Mouse (Mus musculus) heart, embryonic 14.5 days (tissue): Measurements from ENCODE around the gene Slc35g2. TPM values are rescaled to one million over a fixed set of nuclear protein-coding genes. Genes with fewer than 3 reads are reported as not detected.
A peak's percentile ranks its signal among the peaks of the same experiment; 100 is the strongest.

Experiments
- ATAC-seq: fragments of 200-750 bp; cut with Nextera tagmentation; 2 replicates; pipeline ENCODE4 v1.8.0; 2017; ENCODE audit warnings: low read depth, moderate TSS enrichment; ENCODE audit not compliant: insufficient number of reproducible peaks, insufficient read depth, low FRiP score
- H3K27ac ChIP-seq, 2 experiments: fragments of 200-500 bp in 1 of 2; fragments of 300-500 bp in 1 of 2; sonication (generic) in 1 of 2; replicated peaks in 1 of 2; 2 replicates each; pipeline ENCODE4 v1.5.1; 2012 to 2014; ENCODE audit warnings: low read depth in 2 of 2, low read length in 2 of 2, control low read depth in 1 of 2, mild to moderate bottlenecking in 1 of 2, mixed read lengths in 1 of 2; ENCODE audit not compliant: control insufficient read depth in 1 of 2, insufficient read depth in 1 of 2
- H3K27me3 ChIP-seq: fragments of 300-500 bp; sonication (generic); 2 replicates; pipeline ENCODE4 v1.6.1; 2014; ENCODE audit warnings: mild to moderate bottlenecking, low read length, control low read depth; ENCODE audit not compliant: control insufficient read depth, insufficient read depth
- H3K36me3 ChIP-seq: fragments of 300-500 bp; sonication (generic); 2 replicates; pipeline ENCODE4 v1.6.1; 2014; ENCODE audit warnings: mild to moderate bottlenecking, control low read depth, low read length, mixed read lengths; ENCODE audit not compliant: control insufficient read depth, insufficient read depth
- H3K4me1 ChIP-seq, 2 experiments: fragments of 200-500 bp in 1 of 2; fragments of 300-500 bp in 1 of 2; sonication (generic) in 1 of 2; 2 replicates each; pipeline ENCODE4 v1.6.1; 2012 to 2014; ENCODE audit warnings: low read length in 2 of 2, control low read depth in 1 of 2, mixed read lengths in 1 of 2; ENCODE audit not compliant: control insufficient read depth in 2 of 2, insufficient read depth in 2 of 2
- H3K4me2 ChIP-seq: fragments of 300-500 bp; sonication (generic); 2 replicates; pipeline ENCODE4 v1.6.1; 2014; ENCODE audit warnings: mild to moderate bottlenecking, low read length
- H3K4me3 ChIP-seq, 2 experiments: fragments of 200-500 bp in 1 of 2; fragments of 300-500 bp in 1 of 2; sonication (generic) in 1 of 2; 2 replicates each; pipeline ENCODE4 v1.5.1; 2012 to 2014; ENCODE audit warnings: low read length in 2 of 2, mild to moderate bottlenecking in 2 of 2, control low read depth in 1 of 2, low read depth in 1 of 2, moderate library complexity in 1 of 2; ENCODE audit not compliant: control insufficient read depth in 1 of 2, insufficient read depth in 1 of 2
- H3K9ac ChIP-seq: fragments of 300-500 bp; sonication (generic); 2 replicates; pipeline ENCODE4 v1.6.1; 2014; ENCODE audit warnings: mild to moderate bottlenecking, low read length
- H3K9me3 ChIP-seq: fragments of 300-500 bp; sonication (generic); 2 replicates; pipeline ENCODE4 v1.6.1; 2016; ENCODE audit warnings: low read length, control low read depth; ENCODE audit not compliant: control insufficient read depth
- WGBS: fragments of 180-500 bp; shearing (Covaris S2); extraction: QIAGEN DNeasy Blood & Tissue Kit; methylation state at CpG from one replicate; pipeline ENCODE4 v1.1.7; 2014; 5-methylcytosine and 5-hydroxymethylcytosine counted together
- polyA plus RNA-seq: library from polyadenylated mRNA; unstranded; fragments of >200 nt; fragmentation: Nextera tagmentation; extraction: Ambion mirVana; gene quantifications from 2 replicates; pipeline ENCODE4 v1.2.1, GENCODE M21; 2014

Gene Slc35g2
- 10.3 and 11.0 TPM in 2 replicates for polyA plus RNA-seq

DNA sequence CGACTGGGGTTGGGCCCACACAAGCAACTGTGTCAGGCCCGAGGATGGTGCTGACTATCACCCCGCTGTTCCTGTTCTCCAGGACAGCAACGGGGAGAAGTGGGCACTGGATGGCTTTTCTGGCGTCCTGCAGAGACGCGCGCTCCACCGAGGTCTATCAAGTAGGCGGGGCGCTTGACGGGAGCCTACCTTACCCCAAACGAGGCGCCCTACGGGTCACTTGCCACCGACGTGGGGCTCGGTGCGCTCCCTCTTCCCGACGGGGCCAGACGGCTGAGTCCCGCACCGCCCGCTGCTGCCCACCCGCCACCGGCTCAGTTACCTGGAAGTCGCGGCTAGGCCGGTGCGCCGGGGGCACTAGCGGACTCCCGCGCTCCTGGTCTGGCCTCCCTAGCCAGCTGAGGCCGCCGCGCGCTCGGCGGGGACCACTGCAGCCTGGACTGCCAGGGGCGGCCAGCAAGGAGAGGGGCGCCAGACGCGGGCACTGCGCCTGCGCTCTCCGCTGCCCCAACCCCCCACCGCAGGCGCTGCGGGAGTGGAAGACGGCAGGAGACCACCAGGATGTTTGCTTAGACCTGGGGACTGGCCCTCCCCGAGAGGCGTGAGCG, at the start of gene Slc35g2:
Gene Slc35g2 (minus strand): TSS at position 465 of the 608 bp plus-strand sequence.
- peak within 1 kb of the TSS; percentile 84 for H3K4me2 ChIP-seq
- 0 out of 4 replicates have a peak, but pooled peaks cover 2 to 3% of the 10 kb centered on the region in 2 experiments for H3K4me1 ChIP-seq
- peak within 1 kb of the TSS in 1 of 2 experiments; percentile 51; a peak in 2 of 4 replicates for H3K27ac ChIP-seq
- H3K9me3 ChIP-seq, result no peaks in the 10 kb centered on the region
- ATAC-seq, result peak; percentile 69
- H3K36me3 ChIP-seq, result no peaks in the 10 kb centered on the region
- H3K9ac ChIP-seq, result peak within 1 kb of the TSS; percentile 81
- no peaks in the 10 kb centered on the region for H3K27me3 ChIP-seq
- 1% methylated on average over 55 of the region's 55 CpGs for WGBS
- peak within 1 kb of the TSS; percentile 68 to 71 for H3K4me3 ChIP-seq

DNA sequence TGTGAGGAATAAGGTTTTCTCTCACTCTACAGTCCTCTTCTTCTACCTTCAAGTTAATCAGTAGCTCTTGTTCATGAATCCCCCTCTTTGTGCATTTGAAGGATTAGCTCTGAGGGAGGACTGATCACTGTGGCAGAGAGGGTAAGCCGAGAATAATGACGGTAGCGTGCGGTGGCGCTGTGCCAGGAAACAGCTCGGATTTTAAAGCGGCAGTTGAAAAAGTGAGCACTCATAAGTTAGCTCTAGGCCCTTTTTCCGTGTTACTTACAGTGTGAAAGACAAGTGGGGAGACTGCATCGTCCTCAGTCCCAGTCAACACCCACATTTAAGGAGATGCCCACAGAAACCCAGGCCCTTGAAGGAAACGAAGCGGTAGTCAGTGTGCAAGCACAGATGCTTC, 46.1 kb upstream of the Slc35g2 start:
- Histone ChIP-seq H3K4me2 (no peak overlapping the region), H3K4me1 (peaks cover 0 to 5% of the 10 kb centered on the region in 2 experiments; a peak in 1 of 4 replicates), H3K36me3 (no peaks in the 10 kb centered on the region), H3K9me3 (no peaks in the 10 kb centered on the region), H3K27me3 (no peaks in the 10 kb centered on the region), H3K27ac (no peak overlapping the region), H3K4me3 (no peak overlapping the region), H3K9ac (no peak overlapping the region)
- ATAC-seq, result no peak
- 41% methylated on average over 11 of the region's 11 CpGs for whole genome bisulfite sequencing

DNA sequence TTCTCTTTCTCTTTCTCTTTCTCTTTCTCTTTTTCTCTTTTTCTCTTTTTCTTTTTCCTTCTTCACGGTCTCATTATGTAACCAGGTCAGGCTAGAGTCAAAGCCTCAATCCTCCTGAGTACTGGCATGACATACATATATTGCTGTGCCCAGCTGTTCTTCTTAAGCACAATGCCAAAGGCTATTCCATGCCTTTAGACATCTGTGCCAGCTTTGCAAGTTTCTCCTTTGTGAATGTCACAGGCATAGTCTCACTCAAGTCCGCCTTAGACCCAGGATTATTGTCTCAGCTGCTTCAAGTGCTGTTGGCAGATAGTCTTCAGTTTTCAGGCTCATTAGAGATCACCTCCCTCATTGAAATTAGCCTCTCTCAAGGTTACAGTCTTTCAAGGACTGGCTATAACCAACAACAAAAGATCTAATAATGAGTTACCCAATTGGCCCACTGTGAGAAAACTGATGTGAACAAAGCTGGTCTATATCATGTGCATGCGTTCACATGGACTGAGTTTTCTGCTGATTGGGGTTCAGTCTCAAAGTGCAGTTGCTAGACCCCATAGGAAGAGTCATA, 42.7 kb upstream of the Slc35g2 start:
- Histone ChIP-seq H3K9ac (no peak overlapping the region), H3K4me3 (no peak overlapping the region), H3K9me3 (no peaks in the 10 kb centered on the region), H3K4me2 (no peak overlapping the region), H3K36me3 (no peaks in the 10 kb centered on the region), H3K27me3 (no peaks in the 10 kb centered on the region), H3K27ac (no peak overlapping the region), H3K4me1 (peaks cover 0 to 5% of the 10 kb centered on the region in 2 experiments; a peak in 1 of 4 replicates)
- no peak for ATAC-seq
- 84% methylated on average over 3 of the region's 3 CpGs for WGBS

DNA sequence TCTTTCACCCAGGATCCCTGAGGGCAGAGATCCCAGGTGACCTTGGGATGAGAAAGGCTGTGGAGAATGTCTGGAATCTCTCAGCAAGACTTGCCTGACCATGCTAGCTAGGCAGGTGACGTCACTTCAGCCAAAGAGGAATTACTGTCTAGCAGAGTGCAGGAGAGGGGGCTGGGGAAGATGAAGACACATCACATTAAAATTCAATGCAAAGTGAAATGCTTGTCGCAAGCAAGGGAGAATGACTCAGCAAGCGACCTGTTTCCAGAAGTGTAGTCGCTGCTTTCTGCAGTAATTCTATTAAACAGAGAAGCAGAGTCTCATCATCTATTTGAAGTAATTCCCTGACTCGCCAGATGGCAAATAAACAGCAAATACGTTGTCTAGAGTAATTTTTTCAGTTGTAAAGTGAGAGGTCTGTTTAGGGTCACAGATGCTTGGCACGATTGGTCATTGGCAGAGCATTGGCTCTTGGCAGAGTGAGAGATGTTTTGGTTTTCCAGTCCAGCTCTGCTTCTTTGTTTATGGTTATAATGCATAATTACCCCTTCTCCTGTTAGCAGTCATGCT, 35.2 kb upstream of the Slc35g2 start:
- H3K36me3 ChIP-seq, result no peaks in the 10 kb centered on the region
- H3K4me3 ChIP-seq, result no peak overlapping the region
- peaks cover 3 to 5% of the 10 kb centered on the region in 2 experiments for H3K4me1 ChIP-seq
- H3K27me3 ChIP-seq, result no peaks in the 10 kb centered on the region
- H3K4me2 ChIP-seq, result no peak overlapping the region
- no peak for ATAC-seq
- peak overlapping the region in 1 of 2 experiments; percentile 19; a peak in 1 of 4 replicates for H3K27ac ChIP-seq
- WGBS, result 38% methylated on average over 7 of the region's 7 CpGs
- H3K9me3 ChIP-seq, result no peaks in the 10 kb centered on the region; the same call in 1 of the 2 replicates
- no peak overlapping the region for H3K9ac ChIP-seq

DNA sequence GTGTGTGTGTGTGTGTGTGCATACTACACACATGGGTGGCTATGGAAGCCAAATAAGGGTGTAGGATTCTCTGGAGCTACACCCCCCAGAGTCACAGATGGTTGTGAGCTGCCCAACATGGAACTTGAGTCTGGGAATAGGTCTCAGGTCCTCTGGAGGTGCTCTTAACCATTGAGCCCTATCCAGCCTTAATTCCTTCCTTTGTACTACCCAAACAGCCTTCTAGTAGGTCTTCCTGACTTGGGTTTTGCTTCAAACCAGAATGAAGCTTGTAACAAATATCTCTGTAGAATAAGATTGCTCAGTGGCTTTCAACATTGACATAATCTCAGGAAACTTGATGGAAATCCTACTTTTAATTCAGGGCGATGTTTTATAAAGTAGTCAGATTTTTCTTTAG, 34.6 kb upstream of the Slc35g2 start:
- no peaks in the 10 kb centered on the region; the same call in 1 of the 2 replicates for H3K9me3 ChIP-seq
- H3K27me3 ChIP-seq, result no peaks in the 10 kb centered on the region
- no peak overlapping the region for H3K9ac ChIP-seq
- H3K4me2 ChIP-seq, result no peak overlapping the region
- no peak for ATAC-seq
- H3K36me3 ChIP-seq, result no peaks in the 10 kb centered on the region
- WGBS, result 89% methylated on average over 1 of the region's 1 CpGs
- no peak overlapping the region for H3K4me3 ChIP-seq
- peak overlapping the region in 1 of 2 experiments; percentile 19; a peak in 2 of 4 replicates for H3K27ac ChIP-seq
- peaks cover 3 to 5% of the 10 kb centered on the region in 2 experiments for H3K4me1 ChIP-seq

DNA sequence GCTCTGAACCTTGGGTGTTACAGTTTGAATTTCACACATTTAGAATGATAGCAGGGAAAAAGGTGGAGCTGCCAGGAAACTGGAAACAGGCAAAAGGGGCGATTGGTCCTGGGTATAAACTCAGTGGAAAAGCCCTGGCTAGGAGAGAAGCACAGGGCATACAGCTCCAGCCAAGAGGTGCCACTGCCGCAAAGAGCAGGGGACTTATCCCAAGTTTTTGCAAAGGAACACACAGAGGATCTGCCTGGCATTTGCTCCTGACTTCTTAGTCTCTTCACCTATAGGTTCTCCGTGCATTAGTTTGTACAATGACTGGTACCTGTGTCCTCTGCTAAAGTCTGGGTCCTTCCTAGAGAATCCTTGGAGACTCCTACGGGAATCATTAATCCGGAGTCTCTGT, 32.3 kb upstream of the Slc35g2 start:
- no peak overlapping the region for H3K9ac ChIP-seq
- peaks cover 3 to 5% of the 10 kb centered on the region in 2 experiments for H3K4me1 ChIP-seq
- no peaks in the 10 kb centered on the region for H3K27me3 ChIP-seq
- WGBS, result 58% methylated on average over 5 of the region's 5 CpGs
- no peaks in the 10 kb centered on the region; the same call in 1 of the 2 replicates for H3K9me3 ChIP-seq
- no peak for ATAC-seq
- H3K36me3 ChIP-seq, result no peaks in the 10 kb centered on the region
- no peak overlapping the region for H3K4me2 ChIP-seq
- no peak overlapping the region for H3K27ac ChIP-seq
- no peak overlapping the region for H3K4me3 ChIP-seq

DNA sequence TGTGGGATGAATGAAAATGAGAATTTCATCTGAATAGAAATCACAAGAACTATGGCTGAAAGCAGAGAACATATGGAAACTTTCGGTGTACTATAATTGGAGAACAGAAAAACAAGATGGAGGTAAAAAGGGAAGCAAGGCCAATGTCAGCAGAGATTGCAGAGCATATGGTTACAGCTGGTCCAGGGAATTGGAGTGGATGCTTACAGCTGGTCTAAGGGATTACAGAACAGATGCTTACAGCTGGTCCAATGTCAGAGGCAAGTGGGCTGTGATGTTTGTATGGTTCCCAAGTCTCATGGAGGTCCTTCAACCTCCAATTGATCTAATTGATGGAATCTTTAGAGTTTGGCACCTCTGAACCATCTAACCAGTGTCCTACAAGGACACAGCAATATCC, 31.2 kb upstream of the Slc35g2 start:
- H3K4me3 ChIP-seq, result no peak overlapping the region
- no peaks in the 10 kb centered on the region for H3K36me3 ChIP-seq
- no peaks in the 10 kb centered on the region for H3K27me3 ChIP-seq
- H3K27ac ChIP-seq, result no peak overlapping the region
- H3K4me2 ChIP-seq, result no peak overlapping the region
- peaks cover 3 to 5% of the 10 kb centered on the region in 2 experiments for H3K4me1 ChIP-seq
- no peaks in the 10 kb centered on the region; the same call in 1 of the 2 replicates for H3K9me3 ChIP-seq
- ATAC-seq, result no peak
- WGBS, result 93% methylated on average over 1 of the region's 1 CpGs
- H3K9ac ChIP-seq, result no peak overlapping the region
